In genomic region chr6:38116107-38116770, GRCm38 (mm10) we compare ENCODE assay signal across 23 mouse cellular contexts. TPM values are rescaled to one million over a fixed set of nuclear protein-coding genes. Genes with fewer than 3 reads are reported as not detected.
A peak's percentile ranks its signal among the peaks of the same experiment; 100 is the strongest.
DNase-seq lines count a peak whose midpoint lies in the region; ATAC-seq and TF ChIP-seq lines count a peak whose summit lies in the region.
"Had no signal": no experiment of that assay in that cellular context is flagged by ENCODE, and none has a peak within 500 bp of the region (broad histone marks: within the 10 kb centered on the region; RNA-seq: fewer than 3 reads in every experiment).

No protein-coding gene starts in this region.

- ATAC-seq in liver, postnatal 0 days, result no peak
- ATAC-seq: activated CD4-positive, CD25-positive, alpha-beta regulatory T cell, adult 4 months; intestine, embryonic 16.5 days; liver, embryonic 12.5 days had no signal

- 49% methylated on average over 4 of the region's 4 CpGs for WGBS in kidney, adult 2 months
- WGBS in liver, postnatal 0 days (ENCODE audit: insufficient replicate concordance), result 61% methylated on average over 4 of the region's 4 CpGs

- no peak for TF ChIP-seq POLR2A in kidney, adult 2 months (IDR thresholded peaks at IDR 0.05; ENCODE audit: low read depth, low read length)

- no peak overlapping the region for H3K9ac ChIP-seq in liver, postnatal 0 days (replicated peaks)
- H3K9ac ChIP-seq: hindbrain, embryonic 14.5 days; liver, embryonic 12.5 days; neural tube, embryonic 12.5 days had no signal

- no peak for TF ChIP-seq EP300 in liver, postnatal 0 days (IDR thresholded peaks at IDR 0.05; ENCODE audit: low read depth)

- no peak for TF ChIP-seq CTCF in kidney, adult 2 months (conservative IDR thresholded peaks at IDR 0.05; ENCODE audit: insufficient read depth, insufficient read length, low read depth, low read length)
- no peak for TF ChIP-seq CTCF in liver, postnatal 0 days (IDR thresholded peaks at IDR 0.05; ENCODE audit: low read depth)

- no peaks in the 10 kb centered on the region for H3K36me3 ChIP-seq in kidney, adult 2 months (ENCODE audit: control insufficient read depth, insufficient read depth, low read length)
- no peaks in the 10 kb centered on the region for H3K36me3 ChIP-seq in liver, postnatal 0 days (replicated peaks; ENCODE audit: insufficient read depth, low read length)
- H3K36me3 ChIP-seq: heart, embryonic 10.5 days; limb, embryonic 10.5 days; liver, embryonic 12.5 days; neural tube, embryonic 12.5 days had no signal

- H3K27me3 ChIP-seq in kidney, adult 2 months (replicated peaks; ENCODE audit: control insufficient read depth, insufficient read depth, low read length), result no peaks in the 10 kb centered on the region
- H3K27me3 ChIP-seq in liver, postnatal 0 days (ENCODE audit: insufficient read depth, low read length), result no peaks in the 10 kb centered on the region
- H3K27me3 ChIP-seq: CH12.LX; liver, embryonic 12.5 days; neural tube, embryonic 12.5 days had no signal

- no peak overlapping the region for H3K4me2 ChIP-seq in liver, postnatal 0 days (ENCODE audit: low read depth, low read length)
- H3K4me2 ChIP-seq: hindbrain, embryonic 14.5 days; liver, embryonic 12.5 days; neural tube, embryonic 12.5 days had no signal

- no peak overlapping the region for H3K4me3 ChIP-seq in kidney, adult 2 months (ENCODE audit: insufficient read depth, low read depth, low read length)
- H3K4me3 ChIP-seq in liver, postnatal 0 days (ENCODE audit: low read depth, low read length), result no peak overlapping the region
- H3K4me3 ChIP-seq: heart, embryonic 10.5 days; limb, embryonic 10.5 days; liver, embryonic 12.5 days; neural tube, embryonic 12.5 days had no signal

- 0 out of 2 replicates have a peak overlapping the region, but pooled peaks have one; percentile 3 for H3K27ac ChIP-seq in kidney, adult 2 months (ENCODE audit: insufficient read depth, low read depth, low read length)
- no peak overlapping the region for H3K27ac ChIP-seq in liver, postnatal 0 days (ENCODE audit: low read depth)
- H3K27ac ChIP-seq: heart, embryonic 10.5 days; hindbrain, embryonic 14.5 days; limb, embryonic 10.5 days; liver, embryonic 12.5 days; neural tube, embryonic 12.5 days had no signal

- peaks cover 24% of the 10 kb centered on the region for H3K4me1 ChIP-seq in kidney, adult 2 months (ENCODE audit: control insufficient read depth, insufficient read depth, low read length)
- 0 out of 2 replicates have a peak, but pooled peaks cover 3% of the 10 kb centered on the region for H3K4me1 ChIP-seq in liver, postnatal 0 days (ENCODE audit: insufficient read depth)
- H3K4me1 ChIP-seq: limb, embryonic 10.5 days; liver, embryonic 12.5 days; neural tube, embryonic 12.5 days had no signal

- intact Hi-C loops in left cerebral cortex, postnatal 14 days (cut with DNase I), result no loop called here
- intact Hi-C loops in left cerebral cortex, postnatal 4 days (cut with DNase I), result no loop called here

- H3K9me3 ChIP-seq in liver, postnatal 0 days (ENCODE audit: low read length), result no peaks in the 10 kb centered on the region
- H3K9me3 ChIP-seq: heart, embryonic 10.5 days; limb, embryonic 10.5 days; liver, embryonic 12.5 days; neural tube, embryonic 12.5 days had no signal

- DNase-seq in kidney, adult 2 months, result no peak
- DNase-seq in kidney, postnatal 10 days, result no peak
- peak; percentile 25 to 31 for DNase-seq in left cerebral cortex, postnatal 14 days (ENCODE audit: low spot score in 2 of 2)
- DNase-seq in left cerebral cortex, postnatal 4 days, result no peak
- DNase-seq in brain, adult 2 months (ENCODE audit: low read depth, low spot score), result peak; percentile 82
- DNase-seq in layer of hippocampus, postnatal 36 days, result peak; percentile 62 to 63
- DNase-seq in liver, postnatal 0 days, result no peak
- DNase-seq: adrenal gland, postnatal 36 days; cerebellum, postnatal 14 days; gastrocnemius, postnatal 25 days; heart, postnatal 14 days; thymus, adult 2 months had no signal

RNA-seq across cellular contexts. Expression of gene Tmem213, which starts 7.2 kb away (rescaled TPM):
- 240 and 279 TPM in 2 replicates for polyA plus RNA-seq in kidney, adult 2 months (2012; rRNA removed)
- not detected for total RNA-seq in left cerebral cortex, postnatal 14 days (2021)
- total RNA-seq in left cerebral cortex, postnatal 4 days (2021), result not detected
- not detected for total RNA-seq in layer of hippocampus, postnatal 36 days (2021)
- polyA plus RNA-seq in liver, postnatal 0 days (2015; fragmentation: Nextera tagmentation; extraction: Ambion mirVana), result not detected in 2 replicates
- total RNA-seq: adrenal gland, postnatal 36 days; CH12.LX; gastrocnemius, postnatal 25 days; heart, postnatal 14 days; megakaryocyte-erythroid progenitor cell, adult 5-6 weeks; midbrain, postnatal 0 days had no signal
- polyA plus RNA-seq: activated CD4-positive, CD25-positive, alpha-beta regulatory T cell, adult 4 months; embryonic facial prominence, embryonic 11.5 days; heart, embryonic 10.5 days; hindbrain, embryonic 14.5 days; intestine, embryonic 16.5 days; limb, embryonic 10.5 days; liver, embryonic 12.5 days; neural tube, embryonic 12.5 days had no signal

RNA-seq across cellular contexts. Expression of gene Atp6v0a4, which starts 8.1 kb away (rescaled TPM):
- 259 and 302 TPM in 2 replicates for polyA plus RNA-seq in kidney, adult 2 months (2012; rRNA removed)
- 1 to 10 TPM; 5.1 to 6.0 TPM for total RNA-seq in left cerebral cortex, postnatal 14 days (2021)
- total RNA-seq in left cerebral cortex, postnatal 4 days (2021), result 1 to 10 TPM; 3.0 to 3.2 TPM
- total RNA-seq in layer of hippocampus, postnatal 36 days (2021), result 1 to 10 TPM; 1.3 to 1.6 TPM
- 0.05 TPM in 2 replicates for polyA plus RNA-seq in liver, postnatal 0 days (2015; fragmentation: Nextera tagmentation; extraction: Ambion mirVana)
- total RNA-seq: CH12.LX had no signal
- polyA plus RNA-seq: activated CD4-positive, CD25-positive, alpha-beta regulatory T cell, adult 4 months; embryonic facial prominence, embryonic 11.5 days; heart, embryonic 10.5 days; limb, embryonic 10.5 days had no signal

Comparison
In these comparisons a context has a peak if more than half of its experiments do, and no peak if none do; other contexts are left out.
1. DNase-seq: peak in left cerebral cortex, postnatal 14 days (2 of 2), brain, adult 2 months (single experiment) and layer of hippocampus, postnatal 36 days (2 of 2); none in kidney, adult 2 months (single experiment), kidney, postnatal 10 days (single experiment), left cerebral cortex, postnatal 4 days (single experiment) and liver, postnatal 0 days (single experiment).